Mouse (Mus musculus) cerebellum, adult 2 months (tissue): ENCODE measurements at regions not wholly inside any gene's neighbourhood (a gene's known extent, or its start where the extent isn't known, plus 50 kb on each side); places are given as distances from the start of the nearest gene placed in this dataset.

Experiments
- CTCF ChIP-seq: fragments of 200-500 bp; IDR thresholded peaks from 2 replicates; pipeline ENCODE4 v1.5.1; 2011; ENCODE audit warnings: low read depth, mild to moderate bottlenecking, control low read depth, low read length, moderate library complexity, borderline replicate concordance; ENCODE audit not compliant: insufficient read depth
- POLR2A ChIP-seq: fragments of 200-500 bp; IDR thresholded peaks from 2 replicates; pipeline ENCODE4 v1.6.1; 2011; ENCODE audit warnings: low read length, control low read depth, borderline replicate concordance; ENCODE audit not compliant: insufficient read depth

- no peak for TF ChIP-seq CTCF
- TF ChIP-seq POLR2A, result no peak
Observed at GRCm38 (mm10) chr6:117268376-117268775, 100.0 kb downstream of the Cxcl12 start.
